Mouse (Mus musculus) hindbrain, postnatal 0 days (tissue): Measurements from ENCODE around the gene Chrdl2. TPM values are rescaled to one million over a fixed set of nuclear protein-coding genes. Genes with fewer than 3 reads are reported as not detected.

Source experiments
- ATAC-seq: fragments of 200-750 bp; cut with Nextera tagmentation; 2 replicates; pipeline ENCODE4 v1.8.0; 2017; ENCODE audit warnings: mild to moderate bottlenecking, moderate TSS enrichment, moderate library complexity
- DNase-seq: peaks from one replicate; pipeline ENCODE4 v3.0.0-alpha.2; 2015; ENCODE audit warnings: low spot score
- H3K27ac ChIP-seq: fragments of 300-500 bp; sonication (generic); 2 replicates; pipeline ENCODE4 v1.5.1; 2014; ENCODE audit warnings: mild to moderate bottlenecking
- H3K27me3 ChIP-seq: fragments of 300-500 bp; sonication (generic); 2 replicates; pipeline ENCODE4 v1.6.1; 2014; ENCODE audit warnings: low read length, mixed read lengths; ENCODE audit not compliant: insufficient read depth
- H3K36me3 ChIP-seq: fragments of 300-500 bp; sonication (generic); 2 replicates; pipeline ENCODE4 v1.6.1; 2014; ENCODE audit warnings: low read length, mixed read lengths; ENCODE audit not compliant: insufficient read depth
- H3K4me1 ChIP-seq: fragments of 300-500 bp; sonication (generic); 2 replicates; pipeline ENCODE4 v1.6.1; 2014; ENCODE audit warnings: antibody characterized with exemption, low read length, mixed read lengths; ENCODE audit not compliant: insufficient read depth
- H3K4me2 ChIP-seq: fragments of 300-500 bp; sonication (generic); 2 replicates; pipeline ENCODE4 v1.6.1; 2014; ENCODE audit warnings: low read depth, mild to moderate bottlenecking, low read length, moderate library complexity, mixed read lengths
- H3K4me3 ChIP-seq: fragments of 300-500 bp; sonication (generic); 2 replicates; pipeline ENCODE4 v1.5.1; 2014; ENCODE audit warnings: low read length
- H3K9ac ChIP-seq: fragments of 300-500 bp; sonication (generic); replicated peaks from 2 replicates; pipeline ENCODE4 v1.6.1; 2014; ENCODE audit warnings: mild to moderate bottlenecking, low read length, moderate library complexity, mixed read lengths
- H3K9me3 ChIP-seq: fragments of 300-500 bp; sonication (generic); 2 replicates; pipeline ENCODE4 v1.6.1; 2016; ENCODE audit warnings: low read length, mixed read lengths
- CTCF ChIP-seq: IDR thresholded peaks from 2 replicates; pipeline ENCODE4 v1.5.1; 2016; ENCODE audit warnings: antibody characterized with exemption, control low read depth, low read depth
- WGBS: fragments of 180-500 bp; shearing (Covaris S2); extraction: QIAGEN DNeasy Blood & Tissue Kit; methylation state at CpG from one replicate; pipeline ENCODE4 v1.1.7; 2014; 5-methylcytosine and 5-hydroxymethylcytosine counted together
- polyA plus RNA-seq: library from polyadenylated mRNA; unstranded; fragments of >200 nt; fragmentation: Nextera tagmentation; extraction: Ambion mirVana; gene quantifications from 2 replicates; pipeline ENCODE4 v1.2.1, GENCODE M21; 2015
- total RNA-seq: library from RNA; depleted of rRNA; stranded (reverse); fragments of >200 nt; gene quantifications from 2 replicates; pipeline ENCODE4 v1.2.3, GENCODE M21; 2014

Gene Chrdl2
- total and polyA plus RNA-seq, 2 experiments from 2014 or later: 1.8 to 2.2 TPM

DNA sequence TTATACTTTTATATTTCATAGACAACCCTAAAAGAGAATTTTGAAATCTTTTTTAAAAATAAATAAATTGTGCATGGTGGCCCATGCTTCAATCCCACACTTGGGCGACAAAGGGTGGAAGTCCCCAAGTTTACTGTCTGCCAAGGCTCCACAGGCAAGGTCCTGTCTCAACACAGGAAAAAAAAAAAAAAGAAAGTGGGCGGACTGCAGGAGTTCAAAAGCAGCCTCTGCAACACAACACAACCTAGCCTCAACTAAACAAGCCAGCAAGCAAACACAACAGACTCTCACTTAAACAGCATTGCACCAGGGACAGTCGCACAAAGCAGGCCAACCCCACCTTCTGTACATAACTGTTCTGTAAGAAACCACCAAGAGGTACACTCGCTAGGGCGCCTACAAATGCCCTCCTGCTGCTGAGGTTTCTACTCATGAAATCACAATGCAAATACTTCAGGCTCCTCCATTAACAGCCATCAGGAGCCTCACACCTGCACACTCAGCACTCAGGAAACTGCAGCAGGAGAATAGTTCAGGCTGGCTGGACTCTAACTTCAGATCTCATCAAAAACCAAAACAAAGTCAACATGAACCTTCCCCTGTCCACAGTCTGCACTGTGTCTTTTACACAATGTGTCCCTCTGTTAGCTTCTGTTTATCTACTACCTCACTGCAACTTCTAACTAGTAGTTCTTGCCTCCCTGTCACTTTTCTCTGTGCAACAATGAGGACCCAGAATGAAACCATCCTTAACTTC, 30.0 kb upstream of the Chrdl2 start:
- Histone ChIP-seq H3K4me2 (no peak overlapping the region), H3K4me3 (no peak overlapping the region), H3K27ac (no peak overlapping the region), H3K4me1 (peaks cover 13% of the 10 kb centered on the region; the same call in 1 of the 2 replicates), H3K36me3 (no peaks in the 10 kb centered on the region), H3K27me3 (no peaks in the 10 kb centered on the region), H3K9ac (no peak overlapping the region), H3K9me3 (no peaks in the 10 kb centered on the region)
- 82% methylated on average over 5 of the region's 5 CpGs for WGBS
- DNase-seq (no peak), ATAC-seq (no peak)
- TF ChIP-seq CTCF: no peak

DNA sequence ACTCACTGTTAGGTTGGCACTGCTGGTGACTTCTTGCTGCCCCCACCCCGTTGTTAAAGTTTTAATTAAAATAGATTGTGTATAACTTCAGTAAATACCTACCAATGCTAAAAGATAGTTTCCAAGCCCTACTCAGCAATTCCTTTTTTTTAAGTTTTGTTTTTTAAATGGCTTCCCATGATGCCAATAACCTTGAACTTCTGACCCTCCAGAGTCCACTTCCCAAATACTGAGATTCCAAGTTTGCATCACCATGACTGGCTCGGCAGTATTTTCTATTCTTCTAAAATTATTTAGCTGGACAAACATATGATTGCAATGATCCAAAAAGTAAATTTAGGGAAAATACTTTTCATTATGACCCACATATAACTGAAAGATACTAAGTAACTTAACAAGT, 27.9 kb upstream of the Chrdl2 start:
- WGBS: 86% methylated on average over 2 of the region's 2 CpGs
- TF ChIP-seq CTCF: no peak
- Histone ChIP-seq H3K9me3 (no peaks in the 10 kb centered on the region), H3K4me2 (no peak overlapping the region), H3K36me3 (no peaks in the 10 kb centered on the region), H3K27me3 (no peaks in the 10 kb centered on the region), H3K4me1 (peaks cover 8% of the 10 kb centered on the region; the same call in 1 of the 2 replicates), H3K4me3 (no peak overlapping the region), H3K27ac (no peak overlapping the region), H3K9ac (no peak overlapping the region)
- DNase-seq: no peak
- no peak for ATAC-seq

DNA sequence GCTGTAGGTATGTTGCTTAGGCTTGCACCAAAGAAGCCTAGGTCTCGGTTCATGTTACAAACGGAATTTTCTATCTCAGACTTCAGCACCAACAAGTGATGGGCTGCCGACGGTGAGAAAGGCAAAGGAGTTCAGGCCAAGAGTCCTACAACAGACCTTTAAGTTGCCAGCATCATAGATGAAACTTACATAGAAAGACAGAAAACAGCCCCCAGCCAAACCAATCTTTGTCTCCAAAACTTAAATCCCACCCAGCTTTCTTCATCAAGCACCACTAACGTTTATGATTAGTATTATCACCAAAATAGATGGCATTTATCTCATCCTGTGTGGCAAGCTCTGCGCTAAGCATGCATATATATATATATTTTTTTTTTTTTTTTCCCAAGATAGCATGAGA, 26.9 kb upstream of the Chrdl2 start:
- H3K4me3 ChIP-seq: peak overlapping the region; percentile 96
- no peak for DNase-seq
- H3K4me2 ChIP-seq: peak overlapping the region; percentile 88
- WGBS: 6% methylated on average over 6 of the region's 6 CpGs
- peak overlapping the region; percentile 98; the same call in 1 of the 2 replicates for H3K27ac ChIP-seq
- H3K4me1 ChIP-seq: peaks cover 8% of the 10 kb centered on the region; the same call in 1 of the 2 replicates
- no peaks in the 10 kb centered on the region for H3K36me3 ChIP-seq
- TF ChIP-seq CTCF: no peak
- no peaks in the 10 kb centered on the region for H3K27me3 ChIP-seq
- no peaks in the 10 kb centered on the region for H3K9me3 ChIP-seq
- H3K9ac ChIP-seq: peak overlapping the region; percentile 99
- ATAC-seq: no peak

DNA sequence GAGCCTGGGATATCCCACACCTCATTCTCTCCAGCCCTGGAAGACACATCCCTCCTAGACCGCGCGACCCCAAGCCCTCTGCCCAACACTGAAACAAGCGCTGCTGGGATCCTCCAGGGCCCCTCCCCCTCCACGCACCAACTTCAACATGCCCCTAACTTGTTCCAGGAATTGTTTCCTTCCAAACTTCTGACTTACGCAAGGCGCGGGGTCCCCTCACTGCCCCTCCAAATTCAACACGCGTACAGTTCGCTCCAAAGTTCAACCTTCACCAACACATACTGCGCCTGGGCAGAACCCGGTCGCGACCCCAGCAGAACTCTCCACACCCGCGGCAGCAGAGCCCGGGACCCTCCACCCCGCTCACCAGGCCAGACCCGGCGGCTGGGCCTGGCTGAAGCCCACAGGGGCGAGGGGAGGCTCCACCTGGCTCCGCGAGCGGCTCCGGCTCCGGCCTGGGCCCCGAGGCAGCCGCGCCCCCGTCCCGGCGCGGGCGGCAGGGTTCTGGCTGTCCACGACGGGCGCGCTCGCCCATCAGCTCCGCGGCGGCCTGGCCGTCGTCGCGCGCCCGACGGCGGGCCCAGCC, 26.3 kb upstream of the Chrdl2 start:
- peak overlapping the region; percentile 98 for H3K27ac ChIP-seq
- peak; percentile 61 for ATAC-seq
- H3K36me3 ChIP-seq: no peaks in the 10 kb centered on the region
- H3K4me1 ChIP-seq: peaks cover 8% of the 10 kb centered on the region; the same call in 1 of the 2 replicates
- WGBS: under 1% methylated on average over 37 of the region's 51 CpGs
- peak overlapping the region; percentile 99 for H3K9ac ChIP-seq
- peak overlapping the region; percentile 96 for H3K4me3 ChIP-seq
- H3K4me2 ChIP-seq: peak overlapping the region; percentile 88
- H3K27me3 ChIP-seq: no peaks in the 10 kb centered on the region
- H3K9me3 ChIP-seq: no peaks in the 10 kb centered on the region
- no peak for TF ChIP-seq CTCF
- peak; percentile 55 for DNase-seq

DNA sequence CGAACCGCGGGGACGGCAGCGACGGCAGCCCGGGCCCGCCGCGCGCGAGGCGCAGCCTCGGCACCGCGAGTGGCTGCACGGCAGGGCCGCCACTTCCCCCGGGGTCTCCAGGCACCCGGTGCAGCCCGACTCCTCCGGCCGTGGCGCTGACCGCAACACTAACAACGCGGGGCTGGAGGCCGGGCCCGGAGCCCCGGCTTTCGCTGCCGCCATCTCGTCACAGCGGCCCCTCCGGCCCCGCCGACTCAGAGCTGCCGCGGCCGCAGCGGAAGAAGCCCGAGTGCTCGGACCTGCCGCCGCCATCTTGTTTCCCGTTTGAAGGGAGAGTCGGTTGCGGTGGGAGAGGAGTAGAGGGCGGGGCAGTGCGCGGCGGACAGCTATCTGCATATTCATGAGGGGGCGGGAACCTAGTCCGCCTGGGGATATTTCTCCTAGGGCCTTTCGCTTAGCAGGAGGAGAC, 25.8 kb upstream of the Chrdl2 start, which contains the start of gene Rnf169:
Rnf169 (minus strand) TSS at position 317 of the 460 bp plus-strand sequence.
- no peaks in the 10 kb centered on the region for H3K9me3 ChIP-seq
- H3K4me2 ChIP-seq: peak within 1 kb of the TSS; percentile 88
- no peaks in the 10 kb centered on the region for H3K27me3 ChIP-seq
- no peak for TF ChIP-seq CTCF
- H3K36me3 ChIP-seq: no peaks in the 10 kb centered on the region
- H3K27ac ChIP-seq: peak within 1 kb of the TSS; percentile 98
- H3K4me3 ChIP-seq: peak within 1 kb of the TSS; percentile 96
- WGBS: 0% methylated on average over 46 of the region's 55 CpGs
- DNase-seq: peak; percentile 96
- peaks cover 8% of the 10 kb centered on the region; the same call in 1 of the 2 replicates for H3K4me1 ChIP-seq
- ATAC-seq: peak; percentile 95
- peak within 1 kb of the TSS; percentile 99 for H3K9ac ChIP-seq

GRCm38 (mm10) chr7:99981311-99981710, 24.7 kb upstream of the Chrdl2 start:
- no peaks in the 10 kb centered on the region for H3K27me3 ChIP-seq
- H3K9me3 ChIP-seq: no peaks in the 10 kb centered on the region
- WGBS: 1% methylated on average over 2 of the region's 2 CpGs
- H3K4me1 ChIP-seq: peaks cover 8% of the 10 kb centered on the region; the same call in 1 of the 2 replicates
- peak overlapping the region; percentile 98 for H3K27ac ChIP-seq
- DNase-seq (peak; percentile 89), ATAC-seq (no peak)
- peak overlapping the region; percentile 88; the same call in 1 of the 2 replicates for H3K4me2 ChIP-seq
- H3K9ac ChIP-seq: no peak overlapping the region; the same call in 1 of the 2 replicates
- H3K36me3 ChIP-seq: no peaks in the 10 kb centered on the region
- peak; percentile 80 for TF ChIP-seq CTCF
- H3K4me3 ChIP-seq: no peak overlapping the region
